Mouse (Mus musculus): ENCODE data around the gene Gbe1. TPM values are rescaled to one million over a fixed set of nuclear protein-coding genes. Genes with fewer than 3 reads are reported as not detected.

Gene Gbe1
- total RNA-seq, 1 experiment from 2014 or later: 23.2 TPM

DNA sequence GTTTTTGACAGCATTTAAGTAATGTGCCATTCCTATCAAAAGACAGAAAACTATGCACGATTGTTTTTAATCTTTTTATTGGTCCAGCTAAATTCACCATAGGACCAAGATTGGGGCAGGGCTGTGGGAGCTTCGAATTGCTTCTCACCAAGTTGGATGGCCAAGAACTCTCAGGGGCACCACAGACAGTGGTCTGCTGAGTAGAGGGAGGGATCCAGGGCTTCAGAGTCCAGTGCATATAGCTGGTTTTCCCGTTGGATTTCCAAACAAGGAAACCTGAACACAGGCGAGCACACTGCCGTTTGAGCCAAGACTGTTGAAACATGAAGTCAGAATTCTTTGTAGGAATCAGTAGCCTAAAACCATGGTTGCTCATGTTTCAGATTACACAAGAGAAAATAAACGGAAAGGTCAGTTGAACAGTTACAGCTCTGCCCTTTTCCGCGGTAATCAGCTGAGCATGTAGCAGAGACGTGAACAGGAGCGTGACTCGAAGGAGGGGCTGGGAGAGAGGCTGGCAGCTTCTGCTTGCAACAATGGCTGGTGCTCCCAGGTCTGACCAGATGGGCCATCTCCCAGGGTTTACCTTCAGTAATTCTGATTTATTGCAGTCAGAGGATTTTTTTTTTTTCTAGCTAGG is 38.0 kb downstream of the Gbe1 start:
- peak; percentile 47; the same call in 1 of the 2 replicates for ATAC-seq (replicated peaks; ENCODE audit: low read depth, poor library complexity, severe bottlenecking)

DNA sequence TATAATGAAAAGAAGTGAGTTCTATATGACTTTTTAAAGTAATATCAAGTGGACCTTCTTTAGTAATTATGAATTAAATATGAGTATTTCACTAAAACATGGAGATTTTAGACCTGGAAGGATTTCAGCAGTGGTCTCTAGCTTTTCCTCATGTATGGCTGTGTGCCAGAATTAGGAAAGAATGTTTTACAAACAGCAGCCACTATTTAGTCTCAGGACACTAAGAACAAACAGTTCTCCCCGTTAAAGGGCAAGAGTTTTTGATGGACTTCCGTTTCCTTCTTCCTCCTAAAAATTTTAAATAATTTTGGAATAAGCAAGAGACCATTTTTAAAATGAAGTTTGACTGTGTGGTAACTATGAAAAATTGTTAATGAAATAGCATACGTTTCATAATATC is 38.8 kb downstream of the Gbe1 start:
- no peak for ATAC-seq (replicated peaks; ENCODE audit: low read depth, poor library complexity, severe bottlenecking)

DNA sequence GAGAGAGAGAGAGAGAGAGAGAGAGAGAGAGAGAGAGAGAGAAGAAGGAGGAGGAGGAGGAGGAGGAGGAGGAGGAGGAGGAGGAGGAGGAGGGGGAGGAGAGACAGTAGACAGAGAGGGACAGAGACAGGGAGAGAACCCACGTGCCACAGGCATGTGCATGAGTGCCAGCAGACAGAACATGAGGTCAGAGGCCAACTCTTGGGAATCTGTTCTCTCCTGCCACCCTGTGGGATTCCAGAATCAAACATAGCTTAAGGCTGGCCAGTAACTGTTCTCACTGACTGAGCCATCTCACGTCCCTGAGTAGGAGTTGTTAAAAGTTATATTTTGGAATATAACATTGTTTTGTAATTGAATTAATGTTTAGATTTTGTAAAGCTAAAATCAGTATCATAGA is 39.3 kb downstream of the Gbe1 start:
- ATAC-seq (replicated peaks; ENCODE audit: low read depth, poor library complexity, severe bottlenecking): peak; percentile 68; the same call in 1 of the 2 replicates

DNA sequence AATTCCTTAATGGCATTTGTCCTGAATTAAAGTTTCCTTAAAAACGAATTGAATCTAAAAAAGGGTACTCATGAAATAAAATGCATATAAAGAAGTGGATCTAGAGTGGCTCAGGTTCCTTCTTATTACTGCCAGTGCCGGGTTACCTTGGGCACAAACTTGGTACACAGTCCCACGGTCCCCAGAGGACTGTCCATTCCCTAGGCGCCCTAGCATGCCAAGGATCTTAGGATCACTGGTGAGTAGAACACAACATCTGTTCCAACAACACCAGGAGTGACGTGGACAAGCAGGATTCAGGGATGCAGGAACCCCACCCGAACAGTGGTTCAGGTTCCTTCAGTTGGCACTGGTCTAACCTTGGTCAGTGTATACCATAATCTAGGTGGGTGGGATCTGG is 44.6 kb downstream of the Gbe1 start:
- ATAC-seq (replicated peaks; ENCODE audit: low read depth, poor library complexity, severe bottlenecking): no peak

DNA sequence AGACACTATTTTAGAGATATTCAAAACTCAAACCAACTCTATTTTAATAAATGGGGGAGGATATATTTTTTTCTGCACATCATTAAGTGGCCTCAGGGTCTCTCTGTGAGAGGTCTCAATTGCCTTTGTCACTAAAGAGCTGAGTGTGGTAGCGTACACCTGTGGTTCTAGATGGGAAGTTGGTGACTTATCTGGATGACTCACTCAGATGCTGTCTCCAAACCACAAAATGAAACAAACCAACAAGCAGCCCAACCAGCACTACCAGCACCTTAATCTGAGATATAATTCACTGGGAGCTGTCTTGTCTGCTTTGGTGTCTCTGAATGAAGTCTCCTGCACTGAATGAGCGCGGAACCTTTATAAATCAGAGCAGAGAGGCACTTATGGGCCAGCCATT is 51.5 kb downstream of the Gbe1 start:
- ATAC-seq (replicated peaks; ENCODE audit: low read depth, poor library complexity, severe bottlenecking): peak; percentile 56

DNA sequence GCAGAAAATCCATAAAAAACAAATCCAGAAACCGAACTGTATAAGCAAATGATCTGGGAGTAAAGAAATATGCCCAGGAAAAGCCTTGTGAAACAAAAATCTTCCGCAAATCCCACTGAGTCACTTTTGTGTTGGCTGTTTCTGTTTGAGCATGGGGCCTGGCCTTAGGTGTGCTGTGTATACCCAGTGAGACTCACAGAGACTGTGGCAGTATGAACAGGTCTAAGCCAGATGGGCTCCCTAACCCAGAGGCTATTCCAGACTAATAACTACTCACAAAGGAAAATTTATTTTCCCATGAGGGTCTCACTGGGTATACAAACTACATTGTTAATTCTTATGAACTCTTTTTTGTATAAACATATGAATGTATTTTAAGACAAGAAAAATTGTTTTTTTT is 67.3 kb downstream of the Gbe1 start:
- ATAC-seq (replicated peaks; ENCODE audit: low read depth, poor library complexity, severe bottlenecking): no peak

DNA sequence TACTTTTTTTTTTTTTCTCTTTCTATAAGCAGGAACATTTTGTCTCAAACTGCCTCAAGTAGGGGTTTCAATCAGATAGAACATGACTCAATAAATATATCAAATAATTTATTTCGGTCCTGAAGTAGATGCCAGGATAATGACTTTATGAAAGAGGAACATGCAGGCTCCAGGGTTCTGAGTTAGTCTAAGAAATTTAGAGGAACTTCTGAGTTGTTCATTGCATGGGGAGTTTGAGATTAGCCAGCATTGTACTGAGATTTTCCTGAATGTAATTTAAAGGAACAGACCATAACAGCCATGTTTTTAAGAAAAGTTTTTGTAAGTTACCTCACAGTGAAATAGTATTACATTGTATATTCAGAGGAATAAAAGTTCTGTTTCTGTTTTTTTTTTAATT is 71.7 kb downstream of the Gbe1 start:
- no peak for ATAC-seq (replicated peaks; ENCODE audit: low read depth, poor library complexity, severe bottlenecking)

DNA sequence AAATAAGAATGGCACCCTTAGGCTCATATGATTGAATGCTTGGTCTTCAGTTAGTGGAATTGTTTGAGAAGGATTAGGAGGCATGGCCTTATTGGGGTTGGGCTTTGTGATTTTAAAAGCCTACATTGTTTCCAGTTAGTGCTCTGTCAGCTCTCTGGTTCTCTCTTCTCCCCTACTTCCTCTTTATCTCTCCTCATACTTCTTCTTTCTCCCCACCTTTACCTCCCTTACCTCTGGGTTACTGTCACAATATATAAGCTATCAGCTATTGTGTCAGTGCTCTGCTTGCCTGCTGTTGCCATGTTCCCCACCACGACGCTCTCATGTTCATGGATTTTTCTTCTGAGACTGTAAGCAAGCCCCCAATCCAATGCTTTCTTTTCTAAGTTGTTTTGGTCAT is 73.6 kb downstream of the Gbe1 start:
- ATAC-seq (replicated peaks; ENCODE audit: low read depth, poor library complexity, severe bottlenecking): no peak

DNA sequence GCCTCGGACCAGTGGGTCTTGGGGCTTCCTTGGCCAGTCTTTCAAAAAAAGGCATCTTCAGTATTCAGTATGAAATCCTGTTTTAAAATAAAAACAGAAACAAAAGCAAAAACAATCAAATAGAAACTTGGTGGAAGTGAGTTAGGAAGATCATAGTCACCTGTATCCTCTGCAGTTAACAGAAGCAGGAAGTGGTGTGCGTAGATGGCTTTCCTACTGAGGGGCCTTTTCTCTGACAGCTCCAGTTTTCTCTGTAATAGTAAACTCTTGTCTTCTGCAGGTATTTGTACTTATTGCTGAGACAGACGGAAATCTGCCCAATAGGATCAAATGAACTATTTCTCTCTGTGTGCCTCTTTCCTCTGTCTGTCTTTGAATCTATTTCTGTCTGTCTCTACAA is 81.5 kb downstream of the Gbe1 start:
- no peak for ATAC-seq (replicated peaks; ENCODE audit: low read depth, poor library complexity, severe bottlenecking)

DNA sequence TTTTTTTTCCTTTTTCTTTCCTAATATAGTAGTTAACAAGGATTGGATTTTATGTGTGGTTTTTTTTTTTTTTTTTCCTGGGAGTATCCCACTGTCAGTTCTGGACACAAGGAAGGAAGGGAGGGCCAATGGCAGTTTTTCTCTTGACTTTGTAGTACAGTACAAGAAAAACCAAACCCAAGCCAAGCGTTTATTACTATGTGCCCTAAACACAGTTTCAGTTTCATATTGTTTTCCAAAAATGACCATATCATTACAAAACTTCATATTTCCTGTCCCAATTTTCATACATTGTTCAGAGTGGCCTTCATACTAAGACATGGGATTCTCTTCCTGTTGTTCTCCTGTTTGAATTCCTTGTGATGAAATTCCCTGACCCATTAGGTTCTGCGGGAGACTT is 94.0 kb downstream of the Gbe1 start:
- no peak for ATAC-seq (replicated peaks; ENCODE audit: low read depth, poor library complexity, severe bottlenecking)

DNA sequence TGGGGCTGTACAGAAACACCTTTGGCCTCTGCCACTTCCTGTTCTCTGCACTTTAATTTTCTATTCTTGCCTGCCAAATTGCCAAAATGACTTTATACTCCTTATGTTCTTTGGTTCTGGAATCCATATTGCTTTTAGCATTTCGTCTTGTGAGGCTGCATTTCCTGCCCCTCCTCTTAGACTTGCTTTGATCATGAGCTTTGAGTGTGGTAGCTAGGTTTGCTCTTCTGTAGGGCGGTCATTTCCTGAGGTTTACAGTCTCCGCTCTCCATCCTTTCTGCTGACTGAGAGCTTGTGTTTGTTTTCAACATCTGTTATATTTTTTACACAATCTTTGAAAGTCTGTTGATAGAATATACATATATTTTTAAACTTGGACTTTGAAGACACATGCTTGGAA is 107.3 kb downstream of the Gbe1 start:
- no peak for ATAC-seq (replicated peaks; ENCODE audit: low read depth, poor library complexity, severe bottlenecking)

DNA sequence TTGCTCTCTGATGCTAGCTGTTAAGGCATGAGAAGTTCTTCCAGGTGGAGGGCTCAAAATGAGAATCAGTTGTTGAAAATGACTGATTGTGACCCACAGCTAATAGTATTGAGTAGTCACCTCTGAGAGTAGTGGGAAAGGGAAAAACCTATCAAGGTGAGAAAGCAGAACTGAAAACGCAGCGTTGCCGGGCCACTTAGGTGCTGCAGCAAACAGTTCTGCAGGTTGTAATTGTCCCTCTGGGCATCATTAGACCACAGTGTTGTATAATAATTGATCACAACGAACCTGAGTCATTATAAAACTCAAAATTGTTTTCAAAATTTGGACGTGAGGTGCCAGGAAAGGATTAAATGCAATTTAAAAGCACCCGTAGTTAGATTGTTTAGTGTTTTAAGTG is 135.8 kb downstream of the Gbe1 start:
- ATAC-seq (replicated peaks; ENCODE audit: low read depth, poor library complexity, severe bottlenecking): no peak

DNA sequence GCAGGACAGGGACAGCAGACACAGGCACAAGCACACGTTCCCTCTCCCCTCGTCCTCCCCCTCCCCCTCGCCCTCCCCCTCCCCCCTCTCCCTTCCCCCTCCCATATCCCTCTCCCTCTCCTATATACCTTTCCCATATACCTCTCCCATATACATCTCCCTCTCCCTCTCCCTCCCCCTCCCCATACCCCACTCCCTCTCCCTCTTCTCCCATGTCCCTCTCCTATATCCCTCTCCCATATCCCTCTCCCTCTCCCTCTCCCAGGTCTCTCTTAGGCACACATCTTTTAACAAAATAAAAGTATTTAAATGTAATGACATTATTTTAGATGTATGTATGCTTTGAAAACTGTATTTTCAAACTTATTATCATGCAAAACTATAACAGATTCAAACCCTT is 161.8 kb downstream of the Gbe1 start:
- ATAC-seq (replicated peaks; ENCODE audit: low read depth, poor library complexity, severe bottlenecking): no peak

DNA sequence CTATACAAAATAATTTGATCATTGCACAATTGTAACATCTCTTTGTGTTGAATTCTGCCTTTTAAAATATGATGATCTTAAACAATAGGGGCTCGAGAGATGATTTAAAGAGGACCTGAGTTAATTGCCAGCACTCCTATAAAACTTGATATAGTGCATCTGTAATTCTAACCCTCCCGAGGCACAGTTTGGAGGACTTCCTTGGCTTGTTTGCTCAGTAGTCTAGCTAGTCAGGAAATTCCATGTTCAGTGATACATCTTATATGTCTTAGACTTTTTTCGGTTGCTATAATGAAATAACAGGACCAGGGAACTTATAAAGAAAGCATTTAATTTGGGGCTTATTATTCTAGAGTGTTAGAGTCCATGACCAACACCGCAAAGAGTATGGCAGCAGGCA is 162.4 kb downstream of the Gbe1 start:
- ATAC-seq (replicated peaks; ENCODE audit: low read depth, poor library complexity, severe bottlenecking): no peak

DNA sequence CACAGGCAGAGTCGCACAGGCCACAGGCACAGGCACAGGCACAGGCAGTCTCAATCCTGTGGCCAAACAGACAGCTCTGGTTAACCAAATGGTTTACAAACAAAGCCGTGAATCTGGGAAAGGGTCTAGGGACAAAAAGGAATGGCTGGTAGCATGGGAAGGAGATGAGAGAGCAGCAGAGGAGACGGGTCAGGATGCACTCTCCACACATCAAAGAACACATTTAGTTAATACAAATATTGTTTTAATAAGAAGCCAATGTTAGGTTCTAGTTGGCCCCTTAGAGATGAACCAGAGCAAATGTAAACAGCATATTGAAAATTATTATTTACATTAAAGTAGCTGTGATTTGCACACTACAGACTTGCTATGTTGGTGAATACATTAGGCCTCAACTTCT is 166.7 kb downstream of the Gbe1 start:
- no peak for ATAC-seq (replicated peaks; ENCODE audit: low read depth, poor library complexity, severe bottlenecking)

DNA sequence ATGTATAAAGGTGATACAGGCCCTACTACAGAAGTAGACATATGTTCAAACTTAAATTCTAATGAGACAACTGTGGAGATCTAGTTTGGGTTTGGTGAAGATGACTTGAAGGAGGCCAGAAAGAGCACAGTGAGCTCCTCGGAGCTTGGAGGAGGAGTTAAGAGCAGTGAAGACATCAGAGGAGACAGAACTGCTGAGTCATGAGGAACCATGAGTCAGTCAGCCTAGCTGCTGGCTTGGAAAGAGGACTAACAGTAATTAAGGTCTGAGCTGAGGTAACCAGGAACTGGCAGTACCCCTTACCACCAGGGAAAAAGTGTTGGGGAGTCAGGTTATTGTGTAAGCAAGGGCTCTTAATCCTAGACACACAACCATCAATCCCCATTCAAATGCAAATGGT is 192.7 kb downstream of the Gbe1 start:
- ATAC-seq (replicated peaks; ENCODE audit: low read depth, poor library complexity, severe bottlenecking): peak; percentile 99

DNA sequence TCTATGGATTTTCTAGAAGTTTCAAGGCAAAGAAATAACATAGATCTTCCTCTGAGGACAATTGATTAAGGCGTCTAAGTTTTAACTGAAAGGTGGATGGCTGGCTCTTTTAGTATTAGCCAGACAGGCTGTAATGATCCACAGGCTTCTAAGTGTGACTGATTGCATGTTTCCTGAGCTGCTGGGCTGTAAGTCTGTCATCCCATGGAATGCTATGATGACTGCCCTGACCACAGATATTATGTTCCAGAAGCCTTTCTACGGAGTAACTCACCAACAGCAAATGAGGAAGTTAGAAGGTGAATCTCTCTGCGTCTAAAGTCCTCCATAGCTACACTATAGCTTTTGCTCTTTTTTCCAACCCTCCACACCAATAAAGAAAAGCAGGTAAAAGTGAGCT is 197.2 kb downstream of the Gbe1 start:
- ATAC-seq (replicated peaks; ENCODE audit: low read depth, poor library complexity, severe bottlenecking): 0 out of 2 replicates have a peak, but pooled peaks have one; percentile 15

DNA sequence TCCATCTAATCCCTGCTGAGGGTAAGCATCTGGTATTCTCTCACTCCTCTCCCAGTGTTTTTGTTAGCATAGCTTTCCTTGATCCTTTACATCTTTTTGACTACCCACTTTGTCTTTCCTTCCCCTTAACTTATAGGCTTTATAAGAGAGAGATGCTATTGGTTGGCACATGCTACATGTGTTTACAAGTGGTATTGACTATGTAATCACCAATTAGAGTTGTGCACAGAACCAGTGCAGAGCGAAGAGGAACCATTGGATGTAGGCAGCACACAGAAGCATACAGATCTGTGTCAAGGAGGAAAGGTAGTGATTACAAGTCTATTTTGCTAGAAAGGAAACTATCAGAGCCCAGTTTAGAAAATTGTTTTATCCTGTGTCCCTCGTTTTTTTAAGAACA is 209.1 kb downstream of the Gbe1 start:
- ATAC-seq (replicated peaks; ENCODE audit: low read depth, poor library complexity, severe bottlenecking): no peak

DNA sequence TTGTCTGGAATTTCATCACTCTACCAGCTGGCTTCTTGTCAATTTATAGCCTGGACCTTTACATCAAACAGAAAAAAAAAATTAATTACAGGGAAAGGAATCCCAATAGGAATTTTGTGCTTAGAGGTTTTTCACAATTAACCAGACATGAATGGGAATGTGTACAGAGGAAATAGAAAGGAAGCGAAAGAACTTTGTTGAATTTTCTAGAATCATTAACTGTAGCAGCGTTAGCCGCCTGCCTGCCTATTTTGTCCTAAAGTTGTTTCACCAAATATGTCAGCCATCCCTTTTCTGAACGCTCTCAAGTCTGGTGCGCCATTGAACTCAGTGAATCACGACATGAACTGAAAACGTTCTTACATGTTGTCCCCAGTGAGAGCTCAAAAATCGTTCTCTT is 209.8 kb downstream of the Gbe1 start:
- ATAC-seq (replicated peaks; ENCODE audit: low read depth, poor library complexity, severe bottlenecking): no peak

DNA sequence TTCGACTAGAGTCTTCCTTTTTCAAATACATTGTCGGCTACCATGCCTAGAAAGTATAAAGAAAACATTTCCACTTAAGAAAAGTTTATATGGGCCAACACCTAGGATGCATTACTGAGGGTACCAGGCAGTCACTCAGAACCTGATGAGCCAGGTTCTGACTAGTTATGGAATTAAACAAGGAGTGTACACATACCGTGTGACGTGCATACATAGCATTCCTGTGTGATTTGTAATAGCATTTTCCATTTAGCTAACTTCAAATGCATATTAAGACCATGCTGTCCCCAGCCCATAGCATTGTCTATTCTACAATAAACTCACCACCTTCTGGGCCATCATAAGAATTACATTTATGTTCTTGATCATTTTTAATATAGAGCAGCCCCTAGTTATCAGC is 210.5 kb downstream of the Gbe1 start:
- no peak for ATAC-seq (replicated peaks; ENCODE audit: low read depth, poor library complexity, severe bottlenecking)

DNA sequence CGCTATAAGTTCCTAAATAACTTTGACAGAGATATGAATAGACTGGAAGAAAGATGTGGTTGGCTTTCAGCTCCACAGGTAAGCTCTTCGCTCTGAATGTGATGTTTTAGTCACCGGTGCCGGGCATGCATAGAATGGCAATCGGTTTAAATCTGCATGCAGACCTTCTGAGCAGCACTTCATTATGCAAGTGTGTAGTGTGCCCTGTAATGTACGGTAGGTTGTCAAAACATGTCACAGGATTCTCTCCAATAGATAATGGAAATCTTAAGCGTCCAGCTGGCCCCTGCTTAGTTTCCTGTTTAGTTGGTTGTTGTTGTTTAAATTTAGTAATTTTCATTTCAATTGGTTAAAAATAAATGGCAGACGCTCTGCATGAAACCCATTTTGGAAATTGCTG is 213.5 kb downstream of the Gbe1 start:
- no peak for ATAC-seq (replicated peaks; ENCODE audit: low read depth, poor library complexity, severe bottlenecking)

DNA sequence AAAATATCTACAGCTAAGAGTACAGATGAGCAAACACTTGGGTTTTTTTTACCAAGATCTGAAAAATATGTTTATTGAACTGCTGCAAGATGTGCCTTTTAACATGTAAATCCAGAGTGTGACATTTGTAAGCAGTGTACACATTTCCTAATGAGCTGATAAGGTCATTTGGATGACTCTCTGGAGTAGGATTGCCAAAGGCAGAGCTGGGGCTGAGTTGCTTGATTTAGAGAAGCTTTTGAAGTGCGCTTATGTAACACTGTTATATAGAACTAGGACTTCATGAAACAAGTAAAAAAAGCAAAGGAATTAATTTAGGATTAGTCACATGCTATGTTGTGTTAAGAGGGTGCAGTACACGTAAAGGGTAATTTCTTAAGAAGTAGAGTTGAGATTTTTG is 221.5 kb downstream of the Gbe1 start:
- no peak for ATAC-seq (replicated peaks; ENCODE audit: low read depth, poor library complexity, severe bottlenecking)

DNA sequence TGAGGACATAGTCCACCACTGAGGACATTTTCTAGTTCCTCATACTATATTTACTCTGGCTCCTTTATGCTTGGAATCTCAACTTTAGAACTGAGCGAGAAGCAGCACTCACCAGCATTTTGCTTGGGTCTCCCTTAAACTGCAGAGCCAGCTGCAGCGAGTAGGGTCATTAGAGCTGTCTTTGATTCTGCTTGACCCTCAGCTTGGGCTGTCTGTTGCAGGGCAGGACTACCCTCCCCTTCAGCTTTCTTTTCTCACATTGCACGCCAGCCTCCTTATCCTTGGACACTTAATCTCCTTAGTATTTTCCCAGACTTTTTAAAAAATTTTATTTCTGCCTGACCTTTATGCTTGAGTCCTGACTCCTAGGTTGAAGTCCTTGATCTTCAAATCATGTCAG is 237.1 kb downstream of the Gbe1 start:
- no peak for ATAC-seq (replicated peaks; ENCODE audit: low read depth, poor library complexity, severe bottlenecking)
